Mouse (Mus musculus) CH12.LX (cell line): ENCODE results near the gene 5031439G07Rik. TPM values are rescaled to one million over a fixed set of nuclear protein-coding genes. Genes with fewer than 3 reads are reported as not detected.
A peak's percentile ranks its signal among the peaks of the same experiment; 100 is the strongest.

Experiments used
- DNase-seq: peaks from one replicate; pipeline ENCODE4 v3.0.0-alpha.2; 2013; ENCODE audit errors: extremely low read depth
- H3K27ac ChIP-seq: 2 replicates; pipeline ENCODE4 v1.5.1; 2012; ENCODE audit warnings: low read depth, mild to moderate bottlenecking, control low read depth, moderate library complexity; ENCODE audit not compliant: insufficient read depth
- H3K27me3 ChIP-seq: replicated peaks from 2 replicates; pipeline ENCODE3; 2012; ENCODE audit warnings: inconsistent platforms
- H3K36me3 ChIP-seq, 2 experiments: replicated peaks in 1 of 2; 2 replicates each; pipeline versions ENCODE3 to v1.6.1; 2012; ENCODE audit warnings: inconsistent platforms in 1 of 2, low read length in 1 of 2, mild to moderate bottlenecking in 1 of 2, mixed read lengths in 1 of 2, moderate library complexity in 1 of 2; ENCODE audit not compliant: control insufficient read depth in 1 of 2, insufficient read depth in 1 of 2
- H3K4me1 ChIP-seq, 2 experiments: 2 replicates each; pipeline ENCODE4 v1.6.1; 2012; ENCODE audit warnings: inconsistent platforms in 1 of 2, moderate library complexity in 1 of 2; ENCODE audit not compliant: insufficient read depth in 2 of 2, control insufficient read depth in 1 of 2
- H3K4me2 ChIP-seq: 2 replicates; pipeline ENCODE4 v1.6.1; 2012; ENCODE audit warnings: low read depth, mild to moderate bottlenecking, control low read depth; ENCODE audit not compliant: poor library complexity, insufficient read depth, severe bottlenecking
- H3K4me3 ChIP-seq, 3 experiments: fragments of 150-350 bp in 1 of 3; sonication (generic) in 1 of 3; replicated peaks in 1 of 3; 2 replicates each; pipeline versions ENCODE3 to v1.5.1; 2011 to 2012; ENCODE audit warnings: low read depth in 2 of 3, low read length in 2 of 3, mild to moderate bottlenecking in 2 of 3, moderate library complexity in 2 of 3, control low read depth in 1 of 3, improper control_type of control experiment in 1 of 3, inconsistent platforms in 1 of 3, mixed read lengths in 1 of 3; ENCODE audit not compliant: poor library complexity in 1 of 3
- H3K79me2 ChIP-seq: replicated peaks from 2 replicates; pipeline ENCODE4 v1.6.1; 2012; ENCODE audit warnings: mild to moderate bottlenecking, moderate library complexity; ENCODE audit not compliant: control insufficient read depth, poor library complexity, insufficient read depth, severe bottlenecking; ENCODE audit errors: extremely low read depth
- H3K9ac ChIP-seq: 2 replicates; pipeline ENCODE4 v1.6.1; 2012; ENCODE audit warnings: low read depth, mild to moderate bottlenecking, control low read depth, moderate library complexity; ENCODE audit not compliant: insufficient read depth
- H3K9me3 ChIP-seq: replicated peaks from 2 replicates; pipeline ENCODE3; 2012; ENCODE audit warnings: low read length, inconsistent platforms, mixed read lengths
- BHLHE40 ChIP-seq: IDR thresholded peaks from 2 replicates; pipeline ENCODE4 v1.6.1; 2011; ENCODE audit warnings: mild to moderate bottlenecking, low read depth, low read length, improper control_type of control experiment
- CHD2 ChIP-seq: IDR thresholded peaks from 2 replicates; pipeline ENCODE4 v1.6.1; 2011; ENCODE audit warnings: low read length, improper control_type of control experiment
- CTCF ChIP-seq, 2 experiments: IDR thresholded peaks in 1 of 2; conservative IDR thresholded peaks in 1 of 2; 2 replicates each; pipeline ENCODE4 v1.5.1; 2011 to 2012; ENCODE audit warnings: low read depth in 2 of 2, low read length in 2 of 2, improper control_type of control experiment in 1 of 2, inconsistent platforms in 1 of 2, mild to moderate bottlenecking in 1 of 2, moderate library complexity in 1 of 2
- EP300 ChIP-seq: IDR thresholded peaks from 2 replicates; pipeline ENCODE4 v1.6.1; 2011; ENCODE audit warnings: low read length, improper control_type of control experiment
- GABPA ChIP-seq: IDR thresholded peaks from 2 replicates; pipeline ENCODE4 v1.6.1; 2012; ENCODE audit warnings: low read depth, low read length, improper control_type of control experiment, inconsistent platforms; ENCODE audit not compliant: insufficient replicate concordance
- IRF4 ChIP-seq: IDR thresholded peaks from 2 replicates; pipeline ENCODE4 v1.6.1; 2014; ENCODE audit warnings: low read depth, mild to moderate bottlenecking, inconsistent platforms, low read length, improper control_type of control experiment
- JUND ChIP-seq: conservative IDR thresholded peaks from 2 replicates; pipeline ENCODE4 v1.6.1; 2011; ENCODE audit warnings: low read depth, low read length, improper control_type of control experiment
- KAT2A ChIP-seq: IDR thresholded peaks from 2 replicates; pipeline ENCODE4 v1.6.1; 2012; ENCODE audit warnings: low read length, improper control_type of control experiment, inconsistent platforms; ENCODE audit not compliant: insufficient replicate concordance
- MAFK ChIP-seq: IDR thresholded peaks from 2 replicates; pipeline ENCODE4 v1.6.1; 2011; ENCODE audit warnings: low read length, improper control_type of control experiment; ENCODE audit not compliant: insufficient replicate concordance
- MAZ ChIP-seq: IDR thresholded peaks from 2 replicates; pipeline ENCODE4 v1.6.1; 2012; ENCODE audit warnings: low read depth, mild to moderate bottlenecking, inconsistent platforms, low read length, improper control_type of control experiment, moderate library complexity
- MXI1 ChIP-seq: IDR thresholded peaks from 2 replicates; pipeline ENCODE4 v1.6.1; 2011; ENCODE audit warnings: mild to moderate bottlenecking, low read depth, low read length, improper control_type of control experiment
- MYC ChIP-seq: IDR thresholded peaks from 2 replicates; pipeline ENCODE4 v1.6.1; 2011; ENCODE audit warnings: low read depth, mild to moderate bottlenecking, improper control_type of control experiment, low read length
- NELFE ChIP-seq: IDR thresholded peaks from 2 replicates; pipeline ENCODE4 v1.6.1; 2011; ENCODE audit warnings: low read depth, low read length, improper control_type of control experiment
- PAX5 ChIP-seq: IDR thresholded peaks from 2 replicates; pipeline ENCODE4 v1.6.1; 2012; ENCODE audit warnings: low read length, inconsistent platforms, mixed read lengths
- POLR2A ChIP-seq: IDR thresholded peaks from 2 replicates; pipeline ENCODE4 v1.6.1; 2011; ENCODE audit warnings: low read depth, mild to moderate bottlenecking, improper control_type of control experiment, low read length
- POLR2AphosphoS2 ChIP-seq: IDR thresholded peaks from 2 replicates; pipeline ENCODE4 v1.6.1; 2011; ENCODE audit warnings: low read depth, low read length, improper control_type of control experiment
- RCOR1 ChIP-seq: conservative IDR thresholded peaks from 2 replicates; pipeline ENCODE4 v1.6.1; 2012; ENCODE audit warnings: low read depth, mild to moderate bottlenecking, inconsistent platforms, low read length, improper control_type of control experiment
- TCF12 ChIP-seq: IDR thresholded peaks from 2 replicates; pipeline ENCODE4 v1.6.1; 2014; ENCODE audit warnings: low read depth, mild to moderate bottlenecking, inconsistent platforms, low read length, improper control_type of control experiment
- UBTF ChIP-seq: IDR thresholded peaks from 2 replicates; pipeline ENCODE4 v1.6.1; 2012; ENCODE audit warnings: low read depth, mild to moderate bottlenecking, inconsistent platforms, low read length, improper control_type of control experiment, moderate library complexity
- USF1 ChIP-seq: IDR thresholded peaks from 2 replicates; pipeline ENCODE4 v1.6.1; 2014; ENCODE audit warnings: low read depth, mild to moderate bottlenecking, inconsistent platforms, low read length, improper control_type of control experiment
- USF2 ChIP-seq: conservative IDR thresholded peaks from 2 replicates; pipeline ENCODE4 v1.6.1; 2011; ENCODE audit warnings: low read depth, low read length, improper control_type of control experiment
- ZC3H11A ChIP-seq: IDR thresholded peaks from 2 replicates; pipeline ENCODE4 v1.6.1; 2012; ENCODE audit warnings: low read depth, mild to moderate bottlenecking, inconsistent platforms, low read length, improper control_type of control experiment
- ZKSCAN1 ChIP-seq: IDR thresholded peaks from 2 replicates; pipeline ENCODE4 v1.6.1; 2012; ENCODE audit warnings: low read depth, inconsistent platforms, low read length, improper control_type of control experiment, borderline replicate concordance
- ZMIZ1 ChIP-seq: IDR thresholded peaks from 2 replicates; pipeline ENCODE4 v1.6.1; 2012; ENCODE audit warnings: low read depth, mild to moderate bottlenecking, inconsistent platforms, low read length, improper control_type of control experiment
- dilution Hi-C: fragments of 300-500 bp; cut with MboI; formaldehyde crosslinking; loops from 2 replicates; pipeline ENCODE4 v1.14.3; 2020; ENCODE audit warnings: low sequenced_read_pairs; ENCODE audit not compliant: extremely low pct_unique_long_range_greater_than_20kb, extremely low pct_ligation_motif_present
- in situ Hi-C: fragments of 300-500 bp; cut with MboI; formaldehyde crosslinking; loops from 3 replicates; pipeline ENCODE4 v1.14.3; 2019; ENCODE audit warnings: low sequenced_read_pairs, low pct_ligation_motif_present, low pct_unique_long_range_greater_than_20kb, mixed read lengths
- polyA plus RNA-seq: library from polyadenylated mRNA; unstranded; fragments of >175 nt; gene quantifications from 2 replicates; pipeline ENCODE4 v1.2.1, GENCODE M21; 2012; ENCODE audit warnings: low read depth; ENCODE audit not compliant: insufficient read length
- total RNA-seq, 2 experiments: library from RNA; depleted of rRNA; stranded (reverse); fragments of 300-350 nt in 1 of 2; fragments of >200 nt in 1 of 2; gene quantifications; 2 replicates each; pipeline ENCODE4 v1.2.3; 2012 to 2014

Gene 5031439G07Rik
- total and polyA plus RNA-seq, 3 experiments: 8.6 to 26.0 (median 10.9) TPM

GRCm38 (mm10) chr15:84995041-84995440 lies 6.7 kb upstream of the 5031439G07Rik start:
- no peaks in the 10 kb centered on the region for H3K79me2 ChIP-seq
- H3K9ac ChIP-seq: no peak overlapping the region
- H3K9me3 ChIP-seq: no peaks in the 10 kb centered on the region
- H3K27ac ChIP-seq: no peak overlapping the region
- DNase-seq: peak; percentile 48
- in situ Hi-C loops: loop anchor here (5.0 to 10.0 kb wide), 3 partner anchors 42 to 220 kb away; partner anchors contain the start of genes Gm29666 and Nup50
- H3K27me3 ChIP-seq: peaks cover 2% of the 10 kb centered on the region
- peaks cover 10 to 32% of the 10 kb centered on the region in 2 experiments for H3K4me1 ChIP-seq
- TF ChIP-seq ZC3H11A (no peak), MYC (no peak), MAFK (no peak), USF1 (no peak), POLR2AphosphoS2 (no peak), CTCF (conservative IDR thresholded peaks at IDR 0.05 in 1 of 2, IDR thresholded peaks at IDR 0.05 in 1 of 2; ENCODE audit: low read depth in 2 of 2, low read length in 2 of 2) (no peak), KAT2A (no peak), EP300 (no peak), BHLHE40 (no peak), ZKSCAN1 (no peak), UBTF (no peak), GABPA (no peak), PAX5 (no peak), ZMIZ1 (no peak), IRF4 (no peak), NELFE (no peak), POLR2A (no peak), TCF12 (no peak), RCOR1 (no peak)
- dilution Hi-C loops: no loop called here
- no peaks in the 10 kb centered on the region for H3K36me3 ChIP-seq
- H3K4me2 ChIP-seq: no peak overlapping the region
- no peak overlapping the region for H3K4me3 ChIP-seq

GRCm38 (mm10) chr15:84994498-84994897 lies 6.1 kb upstream of the 5031439G07Rik start:
- Histone ChIP-seq H3K9ac (no peak overlapping the region), H3K27me3 (peaks cover 2% of the 10 kb centered on the region)
- no peak for TF ChIP-seq JUND
- TF ChIP-seq MAZ: no peak
- no peak for TF ChIP-seq MXI1
- no peak for TF ChIP-seq IRF4
- no peak for TF ChIP-seq CHD2
- no peak for TF ChIP-seq UBTF
- no peak; the same call in 1 of the 2 replicates for TF ChIP-seq BHLHE40
- TF ChIP-seq ZC3H11A: no peak
- no peak for TF ChIP-seq ZMIZ1
- TF ChIP-seq NELFE: no peak
- no peak for TF ChIP-seq PAX5
- no peak for TF ChIP-seq USF2

More at GRCm38 (mm10) chr15:84994498-84994897, 6.1 kb upstream of the 5031439G07Rik start:
- no peak for DNase-seq
- dilution Hi-C loops (no loop called here), in situ Hi-C loops (loop anchor here (10.0 kb wide), 1 partner anchor 220 kb away; no protein-coding TSS in a partner anchor)
- H3K9me3 ChIP-seq: no peaks in the 10 kb centered on the region
- no peaks in the 10 kb centered on the region for H3K79me2 ChIP-seq
- H3K4me3 ChIP-seq: no peak overlapping the region
- H3K4me1 ChIP-seq: peaks cover 7 to 28% of the 10 kb centered on the region in 2 experiments; a peak in 3 of 4 replicates
- H3K4me2 ChIP-seq: no peak overlapping the region
- H3K36me3 ChIP-seq: no peaks in the 10 kb centered on the region
- H3K27ac ChIP-seq: no peak overlapping the region
